Mouse (Mus musculus) common myeloid progenitor, adult 5-6 weeks (primary cell): ENCODE results near the gene Tnk1. TPM values are rescaled to one million over a fixed set of nuclear protein-coding genes. Genes with fewer than 3 reads are reported as not detected.
"Not testable (repeated sequence)": the region's sequence is repeated elsewhere in the genome, so short reads cannot be mapped to it uniquely, and the experiment has no call there.

Experiments used
- ATAC-seq: replicated peaks from 2 replicates; pipeline ENCODE4 v1.8.0; 2016; ENCODE audit warnings: low read depth, mild to moderate bottlenecking, moderate TSS enrichment, inconsistent platforms; ENCODE audit not compliant: poor library complexity, severe bottlenecking
- total RNA-seq: library from RNA; stranded (forward); fragments of 200-1000, 187-1606 nt; gene quantifications from 2 replicates; pipeline ENCODE4 v1.2.3, GENCODE M21; 2017

The Tnk1 gene
- total RNA-seq, 1 experiment from 2014 or later = not detected

- no peak for ATAC-seq
Measured at GRCm38 (mm10) chr11:69879711-69880110, 21.2 kb upstream of the Tnk1 start.

GRCm38 (mm10) chr11:69878952-69879351 is 20.4 kb upstream of the Tnk1 start:
- no peak for ATAC-seq

GRCm38 (mm10) chr11:69878399-69878798 is 19.9 kb upstream of the Tnk1 start:
- no peak for ATAC-seq

- ATAC-seq = no peak
Measured at GRCm38 (mm10) chr11:69877878-69878277, 19.3 kb upstream of the Tnk1 start, which contains the start of gene Tmem95. TSS of gene Tmem95 (minus strand) at chr11:69878018.

GRCm38 (mm10) chr11:69876867-69877266 is 18.3 kb upstream of the Tnk1 start:
- ATAC-seq = peak; percentile 76

GRCm38 (mm10) chr11:69876186-69876585 is 17.7 kb upstream of the Tnk1 start:
- peak; percentile 10; the same call in 1 of the 2 replicates for ATAC-seq

GRCm38 (mm10) chr11:69872451-69872850 is 13.9 kb upstream of the Tnk1 start:
- ATAC-seq = no peak

GRCm38 (mm10) chr11:69871822-69872221 is 13.3 kb upstream of the Tnk1 start:
- no peak for ATAC-seq

GRCm38 (mm10) chr11:69870289-69871069 is 11.9 kb upstream of the Tnk1 start:
- no peak for ATAC-seq

- ATAC-seq = no peak
Measured at GRCm38 (mm10) chr11:69867335-69867734, 8.8 kb upstream of the Tnk1 start.

- no peak for ATAC-seq
Measured at GRCm38 (mm10) chr11:69865561-69865960, 7.0 kb upstream of the Tnk1 start.

GRCm38 (mm10) chr11:69864138-69864860 is 5.8 kb upstream of the Tnk1 start:
- ATAC-seq = no peak

GRCm38 (mm10) chr11:69863729-69864128 is 5.2 kb upstream of the Tnk1 start:
- ATAC-seq = not testable (repeated sequence)

GRCm38 (mm10) chr11:69855347-69855746 is 3.2 kb downstream of the Tnk1 start:
- peak; percentile 30 for ATAC-seq

GRCm38 (mm10) chr11:69854680-69855079 is 3.9 kb downstream of the Tnk1 start:
- no peak for ATAC-seq

- peak; percentile 68 for ATAC-seq
Measured at GRCm38 (mm10) chr11:69853994-69854393, 4.5 kb downstream of the Tnk1 start.

- peak; percentile 41 for ATAC-seq
Measured at GRCm38 (mm10) chr11:69850754-69851153, 7.8 kb downstream of the Tnk1 start.

- no peak for ATAC-seq
Measured at GRCm38 (mm10) chr11:69849884-69850283, 8.6 kb downstream of the Tnk1 start.

GRCm38 (mm10) chr11:69849128-69849527 is 9.4 kb downstream of the Tnk1 start:
- no peak for ATAC-seq

- no peak for ATAC-seq
Measured at GRCm38 (mm10) chr11:69848021-69848420, 10.5 kb downstream of the Tnk1 start.
